Mouse (Mus musculus): ENCODE measurements around the gene Gucy2c. TPM values are rescaled to one million over a fixed set of nuclear protein-coding genes. Genes with fewer than 3 reads are reported as not detected.

Gucy2c gene
- polyA plus RNA-seq, 1 experiment from 2014 or later, result 0.10 TPM

DNA sequence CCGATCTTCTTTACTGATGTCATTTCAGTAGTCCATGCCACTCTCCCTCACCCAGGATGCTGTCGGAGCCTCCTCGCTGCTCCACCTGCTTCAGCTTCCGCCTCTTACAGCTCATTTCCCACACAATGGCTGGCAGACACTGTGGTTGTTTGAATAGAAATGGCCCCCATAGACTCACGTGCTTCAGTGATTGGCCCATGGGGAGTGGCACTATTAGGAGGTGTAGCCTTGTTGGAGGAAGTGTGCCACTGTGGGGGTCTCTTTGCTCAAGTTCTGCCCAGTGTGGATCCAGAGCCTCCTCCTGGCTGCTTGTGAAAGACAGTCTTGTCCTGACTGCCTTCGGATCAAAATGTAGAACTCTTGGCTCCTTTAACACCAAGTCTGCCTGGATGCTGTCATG is 14.3 kb upstream of the Gucy2c start:
- ATAC-seq, result no peak
- H3K27ac ChIP-seq (ENCODE audit: low read depth, low read length), result no peak overlapping the region
- H3K27me3 ChIP-seq (replicated peaks; ENCODE audit: control insufficient read depth, insufficient read depth, low read length), result no peaks in the 10 kb centered on the region
- no peak overlapping the region for H3K4me3 ChIP-seq (ENCODE audit: low read length)
- H3K36me3 ChIP-seq (ENCODE audit: control insufficient read depth, insufficient read depth, low read length), result no peaks in the 10 kb centered on the region
- no peak overlapping the region for H3K4me2 ChIP-seq (ENCODE audit: low read length)
- WGBS, result 56% methylated on average over 6 of the region's 6 CpGs
- no peaks in the 10 kb centered on the region for H3K9me3 ChIP-seq (ENCODE audit: control insufficient read depth, low read length)
- no peak overlapping the region for H3K9ac ChIP-seq (ENCODE audit: low read depth, low read length)
- peaks cover 9% of the 10 kb centered on the region for H3K4me1 ChIP-seq (ENCODE audit: control insufficient read depth, insufficient read depth, low read depth, low read length)

DNA sequence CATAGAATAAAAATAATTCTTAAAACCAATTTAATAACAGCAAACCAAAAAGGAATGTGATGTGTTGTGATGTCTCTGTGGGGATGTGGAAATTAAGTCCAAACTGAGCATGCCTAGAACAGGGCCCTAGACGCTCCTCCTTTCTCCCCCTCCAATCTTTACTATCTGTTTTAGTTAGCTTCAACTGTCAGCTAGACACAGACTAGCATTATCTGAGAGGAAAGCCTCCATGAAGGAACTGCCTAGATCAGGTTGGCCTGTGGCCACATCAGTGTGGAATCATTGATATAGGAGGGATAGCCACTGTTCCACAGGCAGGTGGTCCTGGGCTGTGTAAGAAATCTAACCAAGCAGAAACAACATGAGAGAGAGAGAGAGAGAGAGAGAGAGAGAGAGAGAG is 13.5 kb upstream of the Gucy2c start:
- Histone ChIP-seq H3K4me3 (ENCODE audit: low read length) (no peak overlapping the region), H3K27ac (ENCODE audit: low read depth, low read length) (no peak overlapping the region), H3K4me1 (ENCODE audit: control insufficient read depth, insufficient read depth, low read depth, low read length) (peaks cover 9% of the 10 kb centered on the region), H3K36me3 (ENCODE audit: control insufficient read depth, insufficient read depth, low read length) (no peaks in the 10 kb centered on the region), H3K9me3 (ENCODE audit: control insufficient read depth, low read length) (no peaks in the 10 kb centered on the region), H3K27me3 (replicated peaks; ENCODE audit: control insufficient read depth, insufficient read depth, low read length) (no peaks in the 10 kb centered on the region), H3K4me2 (ENCODE audit: low read length) (no peak overlapping the region), H3K9ac (ENCODE audit: low read depth, low read length) (no peak overlapping the region)
- WGBS, result 53% methylated on average over 1 of the region's 1 CpGs
- no peak for ATAC-seq

DNA sequence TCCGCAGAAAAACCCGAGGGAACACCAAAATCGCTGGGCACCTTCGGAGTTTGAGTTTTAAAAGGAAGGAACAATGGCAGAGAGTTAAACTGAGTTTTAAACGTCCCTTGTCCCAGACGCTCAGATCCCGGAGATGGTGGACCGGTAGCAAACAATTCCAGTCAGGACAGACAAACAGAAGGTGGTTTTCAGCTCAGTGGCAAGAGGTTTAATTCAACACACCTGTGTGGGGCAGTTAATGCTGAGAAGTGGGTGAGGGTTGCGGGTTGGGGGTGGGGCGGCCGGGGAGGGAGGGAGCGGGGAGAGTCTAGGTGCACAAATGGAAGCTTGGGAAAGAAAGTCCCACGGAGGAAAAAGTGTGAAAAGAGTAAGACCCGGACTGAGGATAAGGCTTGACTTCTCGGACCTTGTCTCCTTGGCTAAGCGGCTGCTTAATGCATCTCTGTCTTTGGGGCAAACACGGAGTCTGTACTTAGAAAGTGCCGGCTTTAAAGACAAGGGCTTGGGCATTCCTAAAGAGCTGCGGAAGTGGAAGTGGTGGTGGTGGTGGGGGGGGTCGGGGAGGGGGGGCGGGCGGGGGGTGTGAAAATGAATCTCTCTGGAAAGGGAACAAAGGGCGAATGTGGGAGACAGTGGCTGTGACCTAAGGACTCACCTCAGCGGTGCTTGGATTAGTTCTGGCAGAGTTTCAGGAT is 12.4 kb upstream of the Gucy2c start:
- peak; percentile 48; the same call in 1 of the 2 replicates for ATAC-seq
- WGBS, result under 1% methylated on average over 21 of the region's 24 CpGs
- H3K9me3 ChIP-seq (ENCODE audit: control insufficient read depth, low read length), result no peaks in the 10 kb centered on the region
- H3K36me3 ChIP-seq (ENCODE audit: control insufficient read depth, insufficient read depth, low read length), result no peaks in the 10 kb centered on the region
- peak overlapping the region; percentile 69 for H3K4me2 ChIP-seq (ENCODE audit: low read length)
- peak overlapping the region; percentile 32 for H3K4me3 ChIP-seq (ENCODE audit: low read length)
- peak overlapping the region; percentile 6; the same call in 1 of the 2 replicates for H3K9ac ChIP-seq (ENCODE audit: low read depth, low read length)
- no peak overlapping the region for H3K27ac ChIP-seq (ENCODE audit: low read depth, low read length)
- peaks cover 9% of the 10 kb centered on the region for H3K4me1 ChIP-seq (ENCODE audit: control insufficient read depth, insufficient read depth, low read depth, low read length)
- no peaks in the 10 kb centered on the region for H3K27me3 ChIP-seq (replicated peaks; ENCODE audit: control insufficient read depth, insufficient read depth, low read length)

DNA sequence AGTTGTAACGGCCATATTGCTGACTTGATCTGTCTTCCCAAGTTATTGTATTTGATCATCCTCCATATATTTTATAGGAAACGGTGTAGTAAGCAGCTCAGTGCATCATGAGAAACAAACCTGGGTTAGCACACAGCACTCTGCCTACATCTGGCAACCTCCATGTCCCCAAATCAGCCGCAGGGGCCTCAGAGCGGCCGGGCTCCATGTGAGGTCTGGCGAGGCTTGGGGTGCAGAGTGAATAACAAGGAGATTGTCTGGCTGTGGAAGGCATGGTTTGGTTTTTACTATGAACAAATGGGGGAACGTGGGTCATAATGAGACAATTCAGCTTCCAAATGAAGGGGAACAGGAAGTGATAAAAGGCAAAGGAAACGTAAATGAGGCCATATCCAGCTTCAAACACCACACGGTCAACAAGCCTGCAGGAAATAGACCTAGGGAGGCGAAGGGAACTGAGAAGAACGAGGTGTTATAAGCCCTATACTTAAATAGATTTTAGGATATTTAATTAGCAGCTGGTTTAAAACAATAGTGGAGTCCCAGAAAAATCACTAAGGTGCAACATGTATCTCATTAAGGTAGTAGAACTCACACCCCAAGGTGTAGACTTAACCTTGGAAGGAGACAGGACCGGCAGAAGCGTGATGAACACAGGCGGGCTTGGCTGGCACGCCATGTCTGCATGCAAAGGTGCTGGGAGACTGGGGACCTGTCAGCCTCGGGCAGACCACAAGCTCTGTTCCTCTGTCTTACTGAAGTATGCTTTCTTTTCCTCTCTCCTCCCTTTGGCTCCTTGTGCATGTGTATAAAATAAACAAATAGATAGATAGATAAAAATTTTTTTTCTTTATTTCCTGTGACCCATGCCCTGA is 11.6 kb upstream of the Gucy2c start:
- H3K27me3 ChIP-seq (replicated peaks; ENCODE audit: control insufficient read depth, insufficient read depth, low read length), result no peaks in the 10 kb centered on the region
- H3K36me3 ChIP-seq (ENCODE audit: control insufficient read depth, insufficient read depth, low read length), result no peaks in the 10 kb centered on the region

DNA sequence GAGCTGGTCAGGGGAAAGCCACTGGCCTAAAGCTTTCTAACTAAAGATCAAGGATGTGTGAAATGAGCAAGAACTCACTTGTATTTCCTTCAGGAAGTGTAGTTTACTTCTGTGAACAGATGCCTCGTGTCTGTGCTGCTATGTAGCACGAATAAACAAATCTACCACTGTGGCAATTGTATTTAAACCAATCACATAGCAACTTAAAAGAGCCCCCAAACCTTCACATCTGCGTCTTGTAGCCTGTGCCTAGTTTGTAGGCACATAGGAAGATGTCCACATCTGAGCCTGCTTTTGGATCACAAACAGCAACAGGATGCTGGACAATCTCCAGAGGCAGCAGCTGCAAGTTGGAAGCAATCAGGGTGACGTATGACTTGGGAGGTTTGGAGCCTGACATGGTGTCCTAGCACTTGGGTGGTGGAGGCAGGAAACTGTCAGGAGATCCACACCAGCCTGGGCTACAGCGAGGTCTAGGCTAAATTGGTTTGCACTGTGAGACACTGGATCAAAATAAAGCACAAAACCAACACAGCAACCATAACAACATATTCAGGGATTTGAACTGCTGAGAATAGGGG is 7.9 kb upstream of the Gucy2c start:
- no peaks in the 10 kb centered on the region for H3K27me3 ChIP-seq (replicated peaks; ENCODE audit: control insufficient read depth, insufficient read depth, low read length)
- no peak overlapping the region for H3K9ac ChIP-seq (ENCODE audit: low read depth, low read length)
- no peak overlapping the region for H3K27ac ChIP-seq (ENCODE audit: low read depth, low read length)
- peaks cover 9% of the 10 kb centered on the region for H3K4me1 ChIP-seq (ENCODE audit: control insufficient read depth, insufficient read depth, low read depth, low read length)
- no peak for ATAC-seq
- no peak overlapping the region for H3K4me2 ChIP-seq (ENCODE audit: low read length)
- no peak overlapping the region for H3K4me3 ChIP-seq (ENCODE audit: low read length)
- WGBS, result 80% methylated on average over 5 of the region's 5 CpGs
- H3K9me3 ChIP-seq (ENCODE audit: control insufficient read depth, low read length), result no peaks in the 10 kb centered on the region
- H3K36me3 ChIP-seq (ENCODE audit: control insufficient read depth, insufficient read depth, low read length), result no peaks in the 10 kb centered on the region

More for the DNA sequence above, 11.6 kb upstream of the Gucy2c start:
- H3K27ac ChIP-seq (ENCODE audit: low read depth, low read length), result no peak overlapping the region
- peaks cover 9% of the 10 kb centered on the region for H3K4me1 ChIP-seq (ENCODE audit: control insufficient read depth, insufficient read depth, low read depth, low read length)
- peak overlapping the region; percentile 69 for H3K4me2 ChIP-seq (ENCODE audit: low read length)
- no peak overlapping the region for H3K9ac ChIP-seq (ENCODE audit: low read depth, low read length)
- WGBS, result 32% methylated on average over 16 of the region's 16 CpGs
- ATAC-seq, result no peak
- H3K9me3 ChIP-seq (ENCODE audit: control insufficient read depth, low read length), result no peaks in the 10 kb centered on the region
- peak overlapping the region; percentile 32 for H3K4me3 ChIP-seq (ENCODE audit: low read length)

DNA sequence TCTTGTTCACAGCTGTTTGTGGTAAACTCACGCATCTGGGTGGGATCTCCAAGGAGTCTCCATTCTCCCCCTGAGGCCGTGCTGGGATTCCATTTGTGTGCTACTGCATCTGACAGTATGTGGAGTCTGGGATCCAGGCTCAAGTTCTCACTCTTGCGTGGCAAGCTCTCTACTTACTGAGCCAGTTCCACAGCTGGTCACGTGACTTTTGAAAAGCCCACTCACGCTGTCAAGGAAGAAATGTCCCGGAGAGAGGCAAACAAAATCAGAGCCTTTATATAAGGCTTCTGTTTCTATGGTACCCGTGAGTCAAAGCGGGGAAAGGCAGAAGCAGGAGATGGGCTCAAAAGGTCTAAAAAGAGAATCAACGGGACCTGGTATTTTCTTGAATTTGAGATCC is 1.2 kb upstream of the Gucy2c start:
- Histone ChIP-seq H3K27me3 (replicated peaks; ENCODE audit: control insufficient read depth, insufficient read depth, low read length) (no peaks in the 10 kb centered on the region), H3K27ac (ENCODE audit: low read depth, low read length) (no peak overlapping the region), H3K4me3 (ENCODE audit: low read length) (no peak overlapping the region), H3K9me3 (ENCODE audit: control insufficient read depth, low read length) (peaks cover 3% of the 10 kb centered on the region; the same call in 1 of the 2 replicates), H3K36me3 (ENCODE audit: control insufficient read depth, insufficient read depth, low read length) (no peaks in the 10 kb centered on the region), H3K4me1 (ENCODE audit: control insufficient read depth, insufficient read depth, low read depth, low read length) (no peaks in the 10 kb centered on the region), H3K9ac (ENCODE audit: low read depth, low read length) (no peak overlapping the region), H3K4me2 (ENCODE audit: low read length) (no peak overlapping the region)
- 77% methylated on average over 9 of the region's 9 CpGs for WGBS
- ATAC-seq, result no peak

DNA sequence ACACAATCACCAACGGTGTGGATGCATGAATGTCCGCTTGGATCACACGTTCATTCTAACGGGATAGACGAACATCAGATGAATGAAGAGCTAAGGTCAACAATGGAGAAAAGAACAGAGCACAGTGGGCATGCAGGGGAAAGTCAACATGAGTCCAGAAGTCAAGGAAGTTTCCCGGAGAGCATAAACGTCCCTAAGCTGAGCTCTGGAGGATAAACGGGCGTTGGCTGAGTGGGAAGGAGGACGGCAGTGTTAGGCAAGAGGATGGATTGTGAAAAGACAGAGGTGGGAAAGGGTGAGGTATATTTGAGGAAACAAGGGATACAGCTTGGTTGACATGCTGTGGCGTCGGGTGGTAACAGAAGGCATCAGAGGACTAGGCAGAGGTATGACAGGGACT is 581 bp upstream of the Gucy2c start:
- Histone ChIP-seq H3K27me3 (replicated peaks; ENCODE audit: control insufficient read depth, insufficient read depth, low read length) (no peaks in the 10 kb centered on the region), H3K4me3 (ENCODE audit: low read length) (no peak overlapping the region), H3K4me2 (ENCODE audit: low read length) (no peak overlapping the region), H3K27ac (ENCODE audit: low read depth, low read length) (no peak overlapping the region), H3K36me3 (ENCODE audit: control insufficient read depth, insufficient read depth, low read length) (no peaks in the 10 kb centered on the region), H3K9me3 (ENCODE audit: control insufficient read depth, low read length) (peaks cover 3% of the 10 kb centered on the region; the same call in 1 of the 2 replicates), H3K9ac (ENCODE audit: low read depth, low read length) (no peak overlapping the region), H3K4me1 (ENCODE audit: control insufficient read depth, insufficient read depth, low read depth, low read length) (no peaks in the 10 kb centered on the region)
- WGBS, result 86% methylated on average over 12 of the region's 12 CpGs
- no peak for ATAC-seq

DNA sequence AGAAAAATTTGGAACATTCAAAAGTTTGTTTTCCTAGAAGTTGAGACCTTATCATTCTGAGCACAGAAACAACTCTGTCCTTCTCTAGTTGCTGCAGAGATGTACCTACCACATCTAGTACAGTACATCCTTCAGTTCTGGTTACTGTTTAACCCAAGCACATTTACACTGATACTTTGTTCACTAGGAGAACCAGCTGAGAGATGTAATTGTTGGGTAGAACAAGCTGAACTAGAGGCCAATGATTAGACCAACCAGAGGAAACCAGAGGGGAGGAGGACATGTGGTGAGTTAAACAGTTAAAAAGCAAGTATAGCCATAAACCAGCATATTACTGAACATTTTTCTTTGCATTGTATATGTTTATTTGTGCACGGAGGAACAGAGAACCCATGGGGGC is 5.2 kb downstream of the Gucy2c start:
- H3K9ac ChIP-seq (ENCODE audit: low read depth, low read length), result no peak overlapping the region
- H3K4me1 ChIP-seq (ENCODE audit: control insufficient read depth, insufficient read depth, low read depth, low read length), result no peaks in the 10 kb centered on the region
- 91% methylated on average over 1 of the region's 1 CpGs for WGBS
- no peaks in the 10 kb centered on the region for H3K27me3 ChIP-seq (replicated peaks; ENCODE audit: control insufficient read depth, insufficient read depth, low read length)
- H3K36me3 ChIP-seq (ENCODE audit: control insufficient read depth, insufficient read depth, low read length), result no peaks in the 10 kb centered on the region
- H3K27ac ChIP-seq (ENCODE audit: low read depth, low read length), result no peak overlapping the region
- no peak for ATAC-seq
- no peak overlapping the region for H3K4me2 ChIP-seq (ENCODE audit: low read length)
- no peak overlapping the region for H3K4me3 ChIP-seq (ENCODE audit: low read length)
- H3K9me3 ChIP-seq (ENCODE audit: control insufficient read depth, low read length), result peaks cover 3% of the 10 kb centered on the region; the same call in 1 of the 2 replicates

DNA sequence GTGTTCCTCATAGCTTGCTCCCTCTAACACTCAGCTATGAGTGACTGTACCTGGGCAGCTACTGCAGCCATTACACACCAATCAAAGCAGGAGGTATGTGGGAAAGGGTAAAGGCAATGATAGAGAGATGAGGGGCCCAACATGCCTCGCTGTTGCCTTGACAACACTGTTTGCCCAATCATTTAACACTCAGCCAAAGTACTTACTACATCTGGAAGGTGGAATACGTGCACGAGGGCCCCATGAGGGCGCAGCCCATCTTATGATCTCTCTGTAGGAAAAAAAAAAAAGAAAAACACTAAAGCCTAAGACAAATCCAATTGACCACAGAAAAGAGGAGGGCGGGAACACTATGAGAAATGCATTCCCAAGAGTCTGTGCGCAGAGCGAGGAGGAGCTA is 11.7 kb downstream of the Gucy2c start:
- no peaks in the 10 kb centered on the region for H3K27me3 ChIP-seq (replicated peaks; ENCODE audit: control insufficient read depth, insufficient read depth, low read length)
- no peak overlapping the region for H3K4me2 ChIP-seq (ENCODE audit: low read length)
- no peaks in the 10 kb centered on the region for H3K4me1 ChIP-seq (ENCODE audit: control insufficient read depth, insufficient read depth, low read depth, low read length)
- WGBS, result 83% methylated on average over 7 of the region's 7 CpGs
- H3K9ac ChIP-seq (ENCODE audit: low read depth, low read length), result no peak overlapping the region
- H3K9me3 ChIP-seq (ENCODE audit: control insufficient read depth, low read length), result no peaks in the 10 kb centered on the region
- no peak overlapping the region for H3K27ac ChIP-seq (ENCODE audit: low read depth, low read length)
- ATAC-seq, result no peak
- no peak overlapping the region for H3K4me3 ChIP-seq (ENCODE audit: low read length)
- no peaks in the 10 kb centered on the region for H3K36me3 ChIP-seq (ENCODE audit: control insufficient read depth, insufficient read depth, low read length)
